In the genomic region with DNA sequence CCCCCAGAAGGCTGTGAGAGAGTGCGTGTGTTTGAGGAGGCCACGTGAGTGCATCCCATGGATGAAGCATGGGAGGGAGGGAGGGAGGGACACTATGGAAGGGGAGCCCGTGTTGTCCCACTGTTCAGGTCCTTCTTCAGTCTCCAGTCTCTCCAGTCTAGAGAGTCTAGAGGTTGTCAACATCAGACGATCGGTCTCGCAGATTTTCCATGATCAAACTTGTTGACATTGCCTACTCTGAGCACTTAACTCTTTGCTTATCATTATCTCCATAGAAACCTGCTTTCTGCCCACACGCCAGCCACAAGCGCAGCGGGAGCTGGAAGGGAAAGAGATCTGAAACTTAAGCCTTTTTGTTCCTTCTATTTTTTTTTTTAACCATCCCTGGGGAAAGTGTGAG, we compare ENCODE assay signal across 23 mouse cellular contexts. TPM values are rescaled to one million over a fixed set of nuclear protein-coding genes. Genes with fewer than 3 reads are reported as not detected.
A peak's percentile ranks its signal among the peaks of the same experiment; 100 is the strongest.
DNase-seq lines count a peak whose midpoint lies in the region; ATAC-seq and TF ChIP-seq lines count a peak whose summit lies in the region.
"Had no signal": no experiment of that assay in that cellular context is flagged by ENCODE, and none has a peak within 500 bp of the region (broad histone marks: within the 10 kb centered on the region; RNA-seq: fewer than 3 reads in every experiment).

No protein-coding gene starts in this region.

- peaks cover 85% of the 10 kb centered on the region for H3K36me3 ChIP-seq in limb, embryonic 13.5 days
- peaks cover 83% of the 10 kb centered on the region for H3K36me3 ChIP-seq in limb, embryonic 10.5 days
- peaks cover 2% of the 10 kb centered on the region; the same call in 1 of the 2 replicates for H3K36me3 ChIP-seq in kidney, adult 2 months (ENCODE audit: control insufficient read depth, insufficient read depth, low read length)

- no peak for ATAC-seq in limb, embryonic 13.5 days (ENCODE audit: low FRiP score, low read depth)
- ATAC-seq: activated CD4-positive, CD25-positive, alpha-beta regulatory T cell, adult 4 months; forebrain, embryonic 13.5 days; lung, postnatal 0 days; midbrain, embryonic 13.5 days had no signal

- intact Hi-C loops in gastrocnemius, adult 2 months (cut with DNase I) = no loop called here

- H3K27ac ChIP-seq in gastrocnemius, adult 2 months = 0 out of 2 replicates have a peak overlapping the region, but pooled peaks have one; percentile 28
- H3K27ac ChIP-seq in limb, embryonic 13.5 days = no peak overlapping the region
- H3K27ac ChIP-seq in limb, embryonic 10.5 days = no peak overlapping the region
- no peak overlapping the region for H3K27ac ChIP-seq in cerebellum, adult 2 months (ENCODE audit: insufficient read depth, low read length)
- no peak overlapping the region for H3K27ac ChIP-seq in kidney, adult 2 months (ENCODE audit: insufficient read depth, low read depth, low read length)
- H3K27ac ChIP-seq: embryonic facial prominence, embryonic 13.5 days; forebrain, embryonic 13.5 days; kidney, postnatal 0 days; midbrain, embryonic 13.5 days; neural tube, embryonic 12.5 days had no signal

- no peak for TF ChIP-seq CTCF in gastrocnemius, adult 2 months (IDR thresholded peaks at IDR 0.05)
- no peak for TF ChIP-seq CTCF in cerebellum, adult 2 months (IDR thresholded peaks at IDR 0.05; ENCODE audit: borderline replicate concordance, insufficient read depth, low read depth, low read length)
- TF ChIP-seq CTCF in kidney, adult 2 months (conservative IDR thresholded peaks at IDR 0.05; ENCODE audit: insufficient read depth, insufficient read length, low read depth, low read length) = no peak

- H3K4me2 ChIP-seq in limb, embryonic 13.5 days (replicated peaks) = no peak overlapping the region
- H3K4me2 ChIP-seq: embryonic facial prominence, embryonic 13.5 days; forebrain, embryonic 13.5 days; midbrain, embryonic 13.5 days; neural tube, embryonic 12.5 days had no signal

- H3K27me3 ChIP-seq in limb, embryonic 13.5 days = no peaks in the 10 kb centered on the region
- H3K27me3 ChIP-seq in limb, embryonic 10.5 days (ENCODE audit: low read depth, poor library complexity, severe bottlenecking) = no peaks in the 10 kb centered on the region
- H3K27me3 ChIP-seq in cerebellum, adult 2 months (ENCODE audit: control insufficient read depth, insufficient read depth, low read length) = no peaks in the 10 kb centered on the region
- no peaks in the 10 kb centered on the region for H3K27me3 ChIP-seq in kidney, adult 2 months (replicated peaks; ENCODE audit: control insufficient read depth, insufficient read depth, low read length)
- H3K27me3 ChIP-seq: embryonic facial prominence, embryonic 13.5 days; forebrain, embryonic 13.5 days; midbrain, embryonic 13.5 days; neural tube, embryonic 12.5 days had no signal

- 0 out of 2 replicates have a peak overlapping the region, but pooled peaks have one; percentile 31 for H3K9ac ChIP-seq in limb, embryonic 13.5 days
- H3K9ac ChIP-seq: embryonic facial prominence, embryonic 13.5 days; forebrain, embryonic 13.5 days; midbrain, embryonic 13.5 days; neural tube, embryonic 12.5 days had no signal

- 84% methylated on average over 9 of the region's 9 CpGs for WGBS in limb, embryonic 13.5 days
- 83% methylated on average over 9 of the region's 9 CpGs for WGBS in limb, embryonic 10.5 days
- 86% methylated on average over 9 of the region's 9 CpGs for WGBS in cerebellum, adult 2 months
- 83% methylated on average over 9 of the region's 9 CpGs for WGBS in kidney, adult 2 months

- no peaks in the 10 kb centered on the region for H3K4me1 ChIP-seq in limb, embryonic 13.5 days
- no peaks in the 10 kb centered on the region for H3K4me1 ChIP-seq in limb, embryonic 10.5 days
- 0 out of 2 replicates have a peak, but pooled peaks cover 3% of the 10 kb centered on the region for H3K4me1 ChIP-seq in cerebellum, adult 2 months (ENCODE audit: control insufficient read depth, insufficient read depth, low read length)
- H3K4me1 ChIP-seq in kidney, adult 2 months (ENCODE audit: control insufficient read depth, insufficient read depth, low read length) = no peaks in the 10 kb centered on the region
- H3K4me1 ChIP-seq: embryonic facial prominence, embryonic 13.5 days; forebrain, embryonic 13.5 days; midbrain, embryonic 13.5 days; neural tube, embryonic 12.5 days had no signal

- TF ChIP-seq POLR2A in cerebellum, adult 2 months (IDR thresholded peaks at IDR 0.05; ENCODE audit: borderline replicate concordance, insufficient read depth, low read length) = no peak
- no peak for TF ChIP-seq POLR2A in kidney, adult 2 months (IDR thresholded peaks at IDR 0.05; ENCODE audit: low read depth, low read length)

- no peaks in the 10 kb centered on the region for H3K9me3 ChIP-seq in limb, embryonic 13.5 days
- H3K9me3 ChIP-seq in limb, embryonic 10.5 days (replicated peaks) = no peaks in the 10 kb centered on the region
- H3K9me3 ChIP-seq: embryonic facial prominence, embryonic 13.5 days; forebrain, embryonic 13.5 days; midbrain, embryonic 13.5 days; neural tube, embryonic 12.5 days had no signal

- DNase-seq in gastrocnemius, adult 2 months = no peak
- DNase-seq in gastrocnemius, adult 8-10 months (ENCODE audit: low spot score in 2 of 2) = no peak
- DNase-seq in limb, embryonic 10.5 days (ENCODE audit: low spot score) = no peak
- DNase-seq in brain, adult 2 months (ENCODE audit: low read depth, low spot score) = peak; percentile 63
- DNase-seq in cerebellum, adult 2 months = no peak
- DNase-seq in kidney, adult 2 months = no peak
- DNase-seq: adrenal gland, adult 8-10 months; cerebellum, adult 18-20 months; cerebellum, postnatal 25 days; embryo, embryonic 11 days; gastrocnemius, postnatal 14 days; heart, adult 18-20 months; kidney, adult 18-20 months; left cerebral cortex, postnatal 4 days; thymus, postnatal 25 days had no signal

- H3K4me3 ChIP-seq in gastrocnemius, adult 2 months = no peak overlapping the region
- no peak overlapping the region for H3K4me3 ChIP-seq in limb, embryonic 13.5 days
- H3K4me3 ChIP-seq in limb, embryonic 10.5 days = no peak overlapping the region
- H3K4me3 ChIP-seq in cerebellum, adult 2 months (replicated peaks; ENCODE audit: insufficient read depth, low read depth, low read length) = no peak overlapping the region
- H3K4me3 ChIP-seq in kidney, adult 2 months (ENCODE audit: insufficient read depth, low read depth, low read length) = no peak overlapping the region
- H3K4me3 ChIP-seq: embryonic facial prominence, embryonic 13.5 days; forebrain, embryonic 13.5 days; midbrain, embryonic 13.5 days; neural tube, embryonic 12.5 days had no signal

RNA-seq across cellular contexts. Expression of a gene that starts 5.6 kb away (rescaled TPM):
- 10 to 100 TPM; 42.4 to 49.5 TPM for total RNA-seq in gastrocnemius, adult 2 months (2021)
- total RNA-seq in gastrocnemius, adult 8-10 months (2022) = 10 to 100 TPM; 49.1 to 55.1 (median 51.9) TPM
- polyA plus RNA-seq in limb, embryonic 13.5 days (2015; fragmentation: Nextera tagmentation; extraction: Ambion mirVana) = 121 and 127 TPM in 2 replicates
- 128 and 132 TPM in 2 replicates for polyA plus RNA-seq in limb, embryonic 10.5 days (2016; fragmentation: Nextera tagmentation; extraction: Ambion mirVana)
- polyA plus RNA-seq in cerebellum, adult 2 months (2012; rRNA removed) = 88.5 and 90.3 TPM in 2 replicates
- polyA plus RNA-seq in kidney, adult 2 months (2012; rRNA removed) = 63.6 and 70.6 TPM in 2 replicates

RNA-seq across cellular contexts. Expression of a gene that starts 35.0 kb away (rescaled TPM):
- 100 to 1,000 TPM; 190 to 208 TPM for total RNA-seq in gastrocnemius, adult 2 months (2021)
- total RNA-seq in gastrocnemius, adult 8-10 months (2022) = 100 to 1,000 TPM; 183 to 223 (median 204) TPM
- polyA plus RNA-seq in limb, embryonic 13.5 days (2015; fragmentation: Nextera tagmentation; extraction: Ambion mirVana) = 156 and 168 TPM in 2 replicates
- 95.3 and 123 TPM in 2 replicates for polyA plus RNA-seq in limb, embryonic 10.5 days (2016; fragmentation: Nextera tagmentation; extraction: Ambion mirVana)
- polyA plus RNA-seq in cerebellum, adult 2 months (2012; rRNA removed) = 147 and 149 TPM in 2 replicates
- 43.0 and 66.4 TPM in 2 replicates for polyA plus RNA-seq in kidney, adult 2 months (2012; rRNA removed)

RNA-seq across cellular contexts. Expression of a gene that starts 42.1 kb away (rescaled TPM):
- total RNA-seq in gastrocnemius, adult 2 months (2021) = 1 to 10 TPM; 1.5 to 2.1 TPM
- 1 to 10 TPM; 1.4 to 2.6 (median 2.5) TPM for total RNA-seq in gastrocnemius, adult 8-10 months (2022)
- polyA plus RNA-seq in limb, embryonic 13.5 days (2015; fragmentation: Nextera tagmentation; extraction: Ambion mirVana) = 15.8 and 16.2 TPM in 2 replicates
- 12.8 and 15.0 TPM in 2 replicates for polyA plus RNA-seq in limb, embryonic 10.5 days (2016; fragmentation: Nextera tagmentation; extraction: Ambion mirVana)
- polyA plus RNA-seq in cerebellum, adult 2 months (2012; rRNA removed) = 14.3 and 17.4 TPM in 2 replicates
- polyA plus RNA-seq in kidney, adult 2 months (2012; rRNA removed) = 20.8 and 22.7 TPM in 2 replicates
